Mouse (Mus musculus): ENCODE measurements around the gene Hsd17b13.

Hsd17b13 gene

DNA sequence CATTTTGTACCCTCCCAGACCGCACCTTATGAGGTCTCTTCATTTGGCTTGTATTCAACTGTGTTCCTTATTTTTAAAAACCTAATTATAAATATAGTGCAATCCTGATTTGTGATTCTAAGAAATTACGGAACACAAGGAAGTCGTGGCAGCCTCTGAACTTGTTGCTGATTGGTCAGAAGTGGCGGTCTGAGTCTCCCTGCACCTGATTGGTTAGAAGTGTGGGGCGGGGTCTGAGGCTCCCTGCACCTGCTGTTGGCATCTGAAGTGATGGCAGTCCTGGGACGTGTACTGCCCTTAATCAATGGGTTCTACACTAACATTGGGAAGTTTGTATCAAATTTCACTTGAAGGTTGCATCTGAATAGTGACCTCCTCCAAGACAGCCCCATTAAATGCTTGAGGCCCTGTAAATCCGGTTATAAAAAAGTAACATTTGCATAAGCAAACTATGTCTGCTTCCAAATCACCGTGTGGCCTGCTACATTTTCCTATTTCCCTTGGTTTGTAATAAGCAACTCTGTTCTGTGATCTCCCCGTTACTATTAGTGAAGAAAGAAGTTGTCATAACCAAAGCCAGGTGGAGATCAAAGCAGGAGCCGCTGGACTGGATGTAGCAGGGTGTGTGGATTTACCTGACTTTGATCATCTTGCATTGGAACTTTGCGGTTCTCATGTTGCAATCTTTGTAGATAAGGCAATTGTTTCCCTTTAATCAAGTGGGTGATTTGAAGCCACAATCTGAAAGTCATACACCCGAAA, 60.4 kb downstream of the Hsd17b13 start:
- TF ChIP-seq GATA4 (IDR thresholded peaks at IDR 0.05; ENCODE audit: insufficient replicate concordance, low read length) = no peak

GRCm38 (mm10) chr5:103914335-103915226, 62.6 kb downstream of the Hsd17b13 start:
- no peak for TF ChIP-seq GATA4 (IDR thresholded peaks at IDR 0.05; ENCODE audit: insufficient replicate concordance, low read length)

DNA sequence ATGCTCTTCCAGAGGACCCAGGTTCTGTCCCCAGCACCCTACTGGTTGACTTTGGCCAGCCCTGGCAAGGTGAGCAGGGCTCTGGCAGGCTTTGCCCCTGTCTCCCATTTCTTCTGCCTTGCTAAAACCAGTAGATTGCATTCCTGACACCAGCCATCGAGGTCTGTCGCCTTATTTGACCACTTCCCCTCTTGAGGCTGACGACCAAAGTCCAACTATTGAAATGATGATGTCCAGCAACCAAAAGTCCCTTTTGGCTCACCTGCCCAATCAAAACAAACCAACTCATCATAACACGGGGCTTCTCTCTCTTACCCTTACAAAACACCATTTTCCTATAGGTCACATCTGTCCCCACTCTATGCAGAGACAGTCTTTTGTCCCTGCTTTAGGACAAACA, 64.1 kb downstream of the Hsd17b13 start:
- no peak for TF ChIP-seq GATA4 (IDR thresholded peaks at IDR 0.05; ENCODE audit: insufficient replicate concordance, low read length)

- no peak for TF ChIP-seq GATA4 (IDR thresholded peaks at IDR 0.05; ENCODE audit: insufficient replicate concordance, low read length)
Measured at GRCm38 (mm10) chr5:103911555-103911954, 65.7 kb downstream of the Hsd17b13 start.

- no peak for TF ChIP-seq GATA4 (IDR thresholded peaks at IDR 0.05; ENCODE audit: insufficient replicate concordance, low read length)
Measured at GRCm38 (mm10) chr5:103910748-103911409, 66.3 kb downstream of the Hsd17b13 start, which contains the start of gene Klhl8. Klhl8 (minus strand) TSS chr5:103911259.

DNA sequence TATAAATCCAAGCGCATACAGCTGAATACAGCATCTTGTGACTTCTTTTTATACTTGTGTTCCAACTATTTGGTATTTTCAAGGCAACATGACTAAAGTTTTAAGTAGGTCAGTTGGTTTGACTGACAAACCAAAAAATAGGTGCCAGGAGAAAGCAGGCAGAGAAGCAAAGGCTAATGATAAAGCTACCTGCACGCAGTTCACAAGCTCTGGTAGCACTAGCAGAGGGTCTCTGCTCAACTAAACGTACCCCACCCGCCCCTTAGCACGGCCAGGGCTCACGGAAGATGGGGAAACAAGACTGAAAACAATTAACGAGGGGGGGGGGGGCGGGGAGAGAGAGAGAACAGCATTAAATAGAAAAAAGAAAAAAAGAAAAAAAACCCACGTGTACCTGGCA, 67.1 kb downstream of the Hsd17b13 start:
- no peak for TF ChIP-seq GATA4 (IDR thresholded peaks at IDR 0.05; ENCODE audit: insufficient replicate concordance, low read length)

- no peak for TF ChIP-seq GATA4 (IDR thresholded peaks at IDR 0.05; ENCODE audit: insufficient replicate concordance, low read length)
Measured at GRCm38 (mm10) chr5:103909466-103909865, 67.7 kb downstream of the Hsd17b13 start.

DNA sequence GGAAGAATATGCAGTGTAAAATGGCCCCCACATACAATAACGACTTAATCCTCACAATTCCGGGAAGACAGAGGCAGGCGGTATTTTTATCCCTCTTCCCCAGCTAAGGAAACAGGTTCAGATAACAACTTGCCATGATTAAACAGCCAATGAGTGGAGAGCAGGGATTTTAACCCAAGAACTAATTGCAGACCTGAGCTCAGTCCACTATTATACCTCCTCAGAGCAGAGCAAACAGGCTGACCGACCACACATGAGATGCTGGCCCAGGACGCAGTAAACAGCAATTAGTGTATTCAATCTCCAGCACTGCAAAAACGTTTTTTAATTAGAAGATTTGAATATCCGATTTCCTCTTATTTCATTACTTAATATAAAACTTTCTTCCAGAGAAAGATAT, 68.4 kb downstream of the Hsd17b13 start:
- TF ChIP-seq GATA4 (IDR thresholded peaks at IDR 0.05; ENCODE audit: insufficient replicate concordance, low read length) = peak; percentile 38; the same call in 1 of the 2 replicates

- no peak for TF ChIP-seq GATA4 (IDR thresholded peaks at IDR 0.05; ENCODE audit: insufficient replicate concordance, low read length)
Measured at GRCm38 (mm10) chr5:103907844-103908243, 69.4 kb downstream of the Hsd17b13 start.

DNA sequence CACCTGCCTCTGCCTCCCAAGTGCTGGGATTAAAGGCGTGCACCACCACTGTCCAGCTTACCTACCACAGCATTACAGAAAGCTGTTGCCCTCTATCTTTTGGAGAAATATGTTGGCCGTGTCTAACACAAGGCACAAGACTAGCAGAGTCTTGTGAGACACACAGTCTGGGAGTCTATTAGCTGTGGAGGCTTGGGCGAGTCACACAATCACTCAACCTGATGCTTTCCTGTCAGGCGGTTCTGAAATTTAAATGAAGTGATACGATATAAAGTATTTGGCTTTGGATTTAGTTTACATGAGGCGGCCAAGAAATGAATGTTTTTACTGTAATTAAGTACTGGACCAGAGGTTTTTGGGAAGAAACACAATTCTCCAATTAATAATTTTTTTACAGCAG, 71.0 kb downstream of the Hsd17b13 start:
- no peak for TF ChIP-seq GATA4 (IDR thresholded peaks at IDR 0.05; ENCODE audit: insufficient replicate concordance, low read length)
